Mouse (Mus musculus) brain, embryonic 14.5 days (tissue): ENCODE results near the gene Phf12.

ENCODE experiments used
- CTCF ChIP-seq: fragments of 200-500 bp; IDR thresholded peaks from 2 replicates; pipeline ENCODE4 v1.5.1; 2012; ENCODE audit warnings: inconsistent platforms, mild to moderate bottlenecking, moderate library complexity, borderline replicate concordance; ENCODE audit not compliant: insufficient read depth, insufficient read length; ENCODE audit errors: extremely low read depth
- POLR2A ChIP-seq: fragments of 200-500 bp; IDR thresholded peaks from 2 replicates; pipeline ENCODE4 v1.6.1; 2012; ENCODE audit warnings: mild to moderate bottlenecking, inconsistent platforms, borderline replicate concordance; ENCODE audit not compliant: poor library complexity, insufficient read depth, insufficient read length, severe bottlenecking; ENCODE audit errors: extremely low read depth

DNA sequence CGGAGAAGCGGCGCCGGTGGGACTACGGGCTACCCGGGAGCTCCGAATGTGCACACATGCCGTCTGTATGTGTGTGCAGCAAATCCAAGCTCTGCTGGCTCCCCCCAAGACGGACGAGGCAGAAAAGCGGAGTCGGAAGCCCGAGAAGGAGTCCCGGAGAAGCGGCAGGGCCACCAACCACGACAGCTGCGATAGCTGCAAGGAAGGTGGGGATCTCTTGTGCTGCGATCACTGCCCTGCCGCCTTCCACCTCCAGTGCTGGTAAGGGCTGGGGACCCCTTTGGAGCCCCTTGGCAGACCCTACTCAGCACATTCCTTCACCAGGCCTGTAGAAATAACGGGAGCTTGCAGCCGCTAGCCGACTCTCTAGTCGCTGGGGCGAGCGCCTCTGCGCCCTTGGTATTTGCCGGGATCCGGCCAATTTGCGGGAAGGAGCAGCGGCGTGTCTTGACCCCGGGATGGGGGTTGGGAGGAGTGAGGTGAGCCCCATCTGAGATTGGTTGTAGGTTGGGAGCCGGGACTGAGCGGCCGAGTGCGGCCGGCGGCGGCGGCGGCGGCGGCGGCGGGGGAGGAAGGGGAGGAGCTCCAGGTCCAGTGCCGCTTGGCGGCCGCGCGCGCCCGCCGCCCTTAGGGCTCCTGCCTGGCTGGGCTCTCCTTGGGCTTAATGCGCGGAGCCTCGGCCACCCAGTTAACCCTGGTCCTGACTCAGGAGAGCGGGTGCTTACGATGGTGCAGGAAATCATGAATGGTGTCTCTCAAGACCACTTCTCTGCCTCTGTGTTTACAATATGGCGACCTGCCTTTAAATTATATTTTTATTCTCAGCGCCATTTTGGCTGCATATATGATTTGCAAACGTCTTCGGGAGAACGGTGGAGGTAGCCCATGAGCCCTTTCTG, 1.6 kb downstream of the Phf12 start:
- TF ChIP-seq CTCF (no peak), POLR2A (peak; percentile 70; the same call in 1 of the 2 replicates)
